Mouse (Mus musculus): ENCODE results near the gene Rasl11a. TPM values are rescaled to one million over a fixed set of nuclear protein-coding genes. Genes with fewer than 3 reads are reported as not detected.
A peak's percentile ranks its signal among the peaks of the same experiment; 100 is the strongest.

Rasl11a gene
- polyA plus RNA-seq, 1 experiment: 20.2 TPM

DNA sequence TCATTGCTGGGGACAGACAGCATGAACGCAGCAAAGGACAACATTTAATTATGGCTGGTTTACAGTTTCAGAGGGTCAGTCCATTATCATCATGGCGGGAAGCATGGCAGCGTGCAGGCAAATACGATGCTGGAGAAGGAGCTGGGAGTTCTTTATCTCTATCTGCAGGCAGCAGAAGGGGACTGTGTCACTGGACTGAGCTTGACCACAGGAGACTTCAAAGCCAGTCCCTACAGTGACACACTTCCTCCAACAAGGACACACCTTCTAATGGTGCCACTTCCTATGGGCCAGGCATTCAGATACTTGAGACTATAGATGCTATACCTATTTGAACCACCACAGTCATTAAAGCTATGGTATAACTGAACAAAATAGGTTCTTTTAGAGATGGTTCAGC is 29.5 kb upstream of the Rasl11a start:
- WGBS: 74% methylated on average over 4 of the region's 4 CpGs
- Histone ChIP-seq H3K27ac (ENCODE audit: insufficient read depth, low read depth, low read length) (no peak overlapping the region), H3K27me3 (replicated peaks; ENCODE audit: control insufficient read depth, insufficient read depth, low read length) (no peaks in the 10 kb centered on the region), H3K36me3 (ENCODE audit: control insufficient read depth, insufficient read depth, low read length) (no peaks in the 10 kb centered on the region), H3K4me3 (ENCODE audit: insufficient read depth, low read depth, low read length) (no peak overlapping the region), H3K4me1 (ENCODE audit: control insufficient read depth, insufficient read depth, low read length) (no peaks in the 10 kb centered on the region)
- DNase-seq: no peak
- TF ChIP-seq POLR2A (IDR thresholded peaks at IDR 0.05; ENCODE audit: low read depth, low read length) (no peak), CTCF (conservative IDR thresholded peaks at IDR 0.05; ENCODE audit: insufficient read depth, insufficient read length, low read depth, low read length) (no peak)

DNA sequence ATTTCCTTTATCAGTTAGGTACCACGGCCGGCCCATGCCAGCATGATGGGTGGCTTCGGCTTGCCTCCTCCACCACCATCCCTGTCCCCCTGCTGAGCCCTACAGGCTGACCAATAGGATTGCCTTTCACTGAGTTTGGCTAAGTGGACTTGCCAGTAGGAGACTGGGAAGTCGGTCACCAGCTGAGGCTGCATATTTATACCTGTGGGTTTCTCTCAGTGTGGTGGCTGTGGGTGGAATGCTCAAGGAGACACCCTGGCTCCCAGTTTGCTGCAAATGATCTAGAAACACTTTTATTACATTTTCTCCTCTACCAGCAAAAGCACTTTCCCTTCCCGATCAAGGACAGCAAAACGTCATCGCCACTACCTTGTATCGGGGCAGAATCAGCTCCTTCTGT is 27.3 kb upstream of the Rasl11a start:
- Histone ChIP-seq H3K36me3 (ENCODE audit: control insufficient read depth, insufficient read depth, low read length) (no peaks in the 10 kb centered on the region), H3K4me3 (ENCODE audit: insufficient read depth, low read depth, low read length) (no peak overlapping the region), H3K27ac (ENCODE audit: insufficient read depth, low read depth, low read length) (no peak overlapping the region), H3K27me3 (replicated peaks; ENCODE audit: control insufficient read depth, insufficient read depth, low read length) (no peaks in the 10 kb centered on the region), H3K4me1 (ENCODE audit: control insufficient read depth, insufficient read depth, low read length) (no peaks in the 10 kb centered on the region)
- TF ChIP-seq CTCF (conservative IDR thresholded peaks at IDR 0.05; ENCODE audit: insufficient read depth, insufficient read length, low read depth, low read length): no peak
- no peak for TF ChIP-seq POLR2A (IDR thresholded peaks at IDR 0.05; ENCODE audit: low read depth, low read length)
- DNase-seq: no peak
- WGBS: 96% methylated on average over 8 of the region's 8 CpGs

DNA sequence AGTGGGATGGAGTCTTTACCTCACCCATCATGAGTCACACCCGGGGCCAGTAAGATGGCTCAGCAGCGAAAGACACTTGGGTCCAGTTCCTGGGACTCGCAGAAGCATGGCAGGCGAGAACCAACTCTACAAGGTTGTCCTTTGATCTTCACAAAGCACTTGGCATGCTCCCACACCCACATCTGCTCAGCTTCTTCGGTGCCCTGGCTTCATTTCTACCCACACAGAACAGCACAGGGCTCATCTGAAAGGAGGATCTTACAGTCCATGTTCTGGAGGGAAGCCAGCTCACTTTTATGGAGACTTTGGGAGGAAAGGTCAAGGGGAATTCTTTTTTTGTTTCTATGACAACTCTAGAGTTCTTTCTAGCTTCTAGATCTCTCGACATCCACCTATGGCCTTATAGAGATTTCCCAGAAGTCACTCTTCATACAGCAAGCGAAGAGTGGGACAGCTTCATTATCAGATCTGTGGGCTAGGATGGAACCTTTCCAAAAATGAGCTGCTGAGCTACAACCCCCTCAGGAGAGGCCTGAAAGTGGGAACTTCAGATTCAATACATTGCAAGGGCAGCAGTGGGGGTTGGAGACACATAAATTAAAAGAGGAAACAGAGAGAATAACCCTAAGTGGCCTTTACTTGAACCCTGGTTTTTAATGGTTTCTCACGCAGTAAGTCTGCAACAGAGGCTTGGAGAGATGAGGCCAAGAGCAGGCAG is 25.8 kb upstream of the Rasl11a start:
- Histone ChIP-seq H3K27ac (ENCODE audit: insufficient read depth, low read depth, low read length) (no peak overlapping the region), H3K27me3 (replicated peaks; ENCODE audit: control insufficient read depth, insufficient read depth, low read length) (no peaks in the 10 kb centered on the region), H3K4me1 (ENCODE audit: control insufficient read depth, insufficient read depth, low read length) (no peaks in the 10 kb centered on the region), H3K4me3 (ENCODE audit: insufficient read depth, low read depth, low read length) (no peak overlapping the region), H3K36me3 (ENCODE audit: control insufficient read depth, insufficient read depth, low read length) (no peaks in the 10 kb centered on the region)
- peak; percentile 69 for DNase-seq
- 62% methylated on average over 8 of the region's 8 CpGs for WGBS
- TF ChIP-seq POLR2A (IDR thresholded peaks at IDR 0.05; ENCODE audit: low read depth, low read length): no peak
- TF ChIP-seq CTCF (conservative IDR thresholded peaks at IDR 0.05; ENCODE audit: insufficient read depth, insufficient read length, low read depth, low read length): no peak

DNA sequence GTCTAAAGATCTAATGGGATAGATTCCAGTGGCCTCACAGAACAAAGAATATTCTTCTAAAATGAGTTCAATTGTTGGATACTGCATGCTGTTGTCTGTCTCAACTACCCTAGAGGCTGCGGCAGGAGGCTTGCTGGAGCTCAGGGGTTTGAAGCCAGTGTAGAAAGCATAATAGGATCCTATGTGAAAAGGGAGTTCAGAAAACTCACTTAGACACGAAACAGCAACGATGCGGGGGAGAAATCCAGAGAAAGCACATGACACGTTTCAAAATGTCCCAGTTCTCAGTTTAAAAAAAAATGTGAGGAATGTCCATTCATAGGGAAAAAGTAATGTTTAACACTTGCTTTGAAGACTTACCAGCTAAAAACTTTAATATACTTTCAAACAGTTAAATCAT is 21.9 kb upstream of the Rasl11a start:
- no peak for DNase-seq
- 47% methylated on average over 5 of the region's 5 CpGs for WGBS
- no peaks in the 10 kb centered on the region for H3K27me3 ChIP-seq (replicated peaks; ENCODE audit: control insufficient read depth, insufficient read depth, low read length)
- H3K4me1 ChIP-seq (ENCODE audit: control insufficient read depth, insufficient read depth, low read length): no peaks in the 10 kb centered on the region
- H3K4me3 ChIP-seq (ENCODE audit: insufficient read depth, low read depth, low read length): no peak overlapping the region
- H3K36me3 ChIP-seq (ENCODE audit: control insufficient read depth, insufficient read depth, low read length): no peaks in the 10 kb centered on the region
- TF ChIP-seq CTCF (conservative IDR thresholded peaks at IDR 0.05; ENCODE audit: insufficient read depth, insufficient read length, low read depth, low read length): no peak
- H3K27ac ChIP-seq (ENCODE audit: insufficient read depth, low read depth, low read length): no peak overlapping the region

DNA sequence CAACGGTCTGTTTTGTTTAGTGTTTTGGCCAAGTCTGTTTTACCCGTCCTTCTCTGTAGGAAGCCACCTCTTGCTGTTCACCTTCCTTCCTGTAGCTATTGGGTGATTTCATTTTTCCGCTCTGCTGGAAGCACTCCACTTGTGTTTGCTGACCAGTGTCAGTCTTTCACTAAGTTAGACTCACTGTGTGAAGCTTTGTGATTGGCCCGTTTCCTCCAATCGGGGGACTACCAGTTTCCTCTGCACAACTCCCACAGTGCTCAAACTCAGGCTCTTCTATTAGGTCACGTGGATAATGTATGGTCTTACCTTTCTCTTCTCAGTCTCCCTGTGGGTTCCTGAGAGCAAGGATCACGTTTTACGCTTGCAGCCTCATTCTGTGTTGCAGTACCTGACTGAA is 15.3 kb upstream of the Rasl11a start:
- no peaks in the 10 kb centered on the region for H3K36me3 ChIP-seq (ENCODE audit: control insufficient read depth, insufficient read depth, low read length)
- peaks cover 6% of the 10 kb centered on the region; the same call in 1 of the 2 replicates for H3K4me1 ChIP-seq (ENCODE audit: control insufficient read depth, insufficient read depth, low read length)
- H3K27me3 ChIP-seq (replicated peaks; ENCODE audit: control insufficient read depth, insufficient read depth, low read length): no peaks in the 10 kb centered on the region
- no peak for DNase-seq
- H3K27ac ChIP-seq (ENCODE audit: insufficient read depth, low read depth, low read length): no peak overlapping the region
- WGBS: 48% methylated on average over 8 of the region's 8 CpGs
- TF ChIP-seq CTCF (conservative IDR thresholded peaks at IDR 0.05; ENCODE audit: insufficient read depth, insufficient read length, low read depth, low read length) (no peak), POLR2A (IDR thresholded peaks at IDR 0.05; ENCODE audit: low read depth, low read length) (no peak)
- H3K4me3 ChIP-seq (ENCODE audit: insufficient read depth, low read depth, low read length): no peak overlapping the region

DNA sequence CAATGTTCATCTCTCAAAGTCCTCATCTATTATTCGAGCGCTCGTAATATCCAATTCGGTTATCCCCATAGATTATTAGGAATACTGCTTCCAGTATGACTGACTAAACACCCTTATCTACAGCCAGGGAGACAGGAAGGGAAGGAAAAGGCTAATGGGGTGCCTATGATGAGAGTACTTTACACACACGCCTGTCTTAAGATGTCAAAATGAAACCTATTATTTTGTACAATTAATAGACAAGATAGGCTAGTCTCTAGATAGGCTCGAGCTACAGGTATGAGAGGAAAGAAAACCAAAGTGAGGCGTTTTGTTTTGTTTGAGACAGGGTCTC is 12.5 kb upstream of the Rasl11a start:
- Histone ChIP-seq H3K4me1 (ENCODE audit: control insufficient read depth, insufficient read depth, low read length) (peaks cover 9% of the 10 kb centered on the region; the same call in 1 of the 2 replicates), H3K4me3 (ENCODE audit: insufficient read depth, low read depth, low read length) (peak overlapping the region; percentile 17; the same call in 1 of the 2 replicates), H3K36me3 (ENCODE audit: control insufficient read depth, insufficient read depth, low read length) (peaks cover 8% of the 10 kb centered on the region), H3K27ac (ENCODE audit: insufficient read depth, low read depth, low read length) (peak overlapping the region; percentile 42; the same call in 1 of the 2 replicates), H3K27me3 (replicated peaks; ENCODE audit: control insufficient read depth, insufficient read depth, low read length) (no peaks in the 10 kb centered on the region)
- DNase-seq: no peak
- WGBS: 51% methylated on average over 7 of the region's 7 CpGs
- TF ChIP-seq CTCF (conservative IDR thresholded peaks at IDR 0.05; ENCODE audit: insufficient read depth, insufficient read length, low read depth, low read length): no peak
- TF ChIP-seq POLR2A (IDR thresholded peaks at IDR 0.05; ENCODE audit: low read depth, low read length): no peak

DNA sequence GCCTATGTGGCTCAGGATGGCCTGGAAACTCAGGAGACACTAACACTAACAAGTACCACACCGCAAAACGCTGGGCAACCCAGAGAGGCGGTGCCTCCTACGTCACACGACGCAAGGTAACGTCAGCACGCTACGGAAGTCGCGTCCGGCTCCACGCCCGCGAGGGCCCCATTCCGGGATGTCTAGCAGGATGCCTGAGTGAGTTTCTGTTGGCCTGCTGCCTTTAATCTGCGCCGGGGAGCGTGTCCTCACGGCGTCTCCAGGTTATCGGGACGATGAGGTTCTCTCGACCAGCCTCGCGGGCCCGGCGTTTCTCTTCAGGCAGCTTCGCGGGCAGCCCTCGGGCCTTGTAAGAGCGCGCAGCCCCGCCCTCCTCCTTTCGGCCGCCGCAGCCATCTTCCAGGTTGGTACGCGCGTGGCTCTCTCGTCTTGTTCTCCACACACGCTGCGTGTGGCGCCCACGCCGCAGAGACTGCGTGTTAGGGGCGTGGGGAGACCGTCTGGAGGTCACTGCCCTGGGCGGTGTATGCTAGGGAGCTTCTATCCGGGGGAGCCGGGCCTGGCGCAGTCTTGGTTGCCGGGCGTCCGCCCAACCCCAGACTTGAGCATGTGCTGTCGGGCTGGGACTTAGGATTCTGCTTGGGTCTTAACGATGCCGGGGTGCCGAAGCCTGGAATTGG is 12.0 kb upstream of the Rasl11a start, which contains the start of gene Rpl21:
Gene Rpl21, plus strand, starts transcription at position 122 of the 680 bp plus-strand sequence.
- Histone ChIP-seq H3K27ac (ENCODE audit: insufficient read depth, low read depth, low read length) (peak within 1 kb of the TSS; percentile 98), H3K4me3 (ENCODE audit: insufficient read depth, low read depth, low read length) (peak within 1 kb of the TSS; percentile 83), H3K27me3 (replicated peaks; ENCODE audit: control insufficient read depth, insufficient read depth, low read length) (no peaks in the 10 kb centered on the region), H3K4me1 (ENCODE audit: control insufficient read depth, insufficient read depth, low read length) (peaks cover 9% of the 10 kb centered on the region; the same call in 1 of the 2 replicates), H3K36me3 (ENCODE audit: control insufficient read depth, insufficient read depth, low read length) (peaks cover 8% of the 10 kb centered on the region)
- peak; percentile 96 for DNase-seq
- under 1% methylated on average over 60 of the region's 60 CpGs for WGBS
- no peak for TF ChIP-seq CTCF (conservative IDR thresholded peaks at IDR 0.05; ENCODE audit: insufficient read depth, insufficient read length, low read depth, low read length)
- TF ChIP-seq POLR2A (IDR thresholded peaks at IDR 0.05; ENCODE audit: low read depth, low read length): peak; percentile 88
